Mouse (Mus musculus): ENCODE measurements at regions not wholly inside any gene's neighbourhood (a gene's known extent, or its start where the extent isn't known, plus 50 kb on each side); places are given as distances from the start of the nearest gene placed in this dataset.

- Histone ChIP-seq H3K36me3 (ENCODE audit: control insufficient read depth, insufficient read depth, low read length) (no peaks in the 10 kb centered on the region), H3K9ac (ENCODE audit: low read length) (no peak overlapping the region), H3K27ac (replicated peaks) (no peak overlapping the region), H3K27me3 (ENCODE audit: control insufficient read depth, insufficient read depth, low read length) (no peaks in the 10 kb centered on the region), H3K9me3 (ENCODE audit: control insufficient read depth, low read length) (no peaks in the 10 kb centered on the region), H3K4me3 (ENCODE audit: low read depth, low read length) (no peak overlapping the region), H3K4me1 (replicated peaks; ENCODE audit: control insufficient read depth, insufficient read depth) (no peaks in the 10 kb centered on the region), H3K4me2 (replicated peaks; ENCODE audit: low read depth) (no peak overlapping the region)
- 29% methylated on average over 3 of the region's 3 CpGs for WGBS
- ATAC-seq (ENCODE audit: low FRiP score, low TSS enrichment) (no peak), DNase-seq (ENCODE audit: low spot score) (no peak)
- TF ChIP-seq EP300 (optimal IDR thresholded peaks at IDR 0.05) (no peak), CTCF (IDR thresholded peaks at IDR 0.05; ENCODE audit: low read depth) (no peak)
Observed at GRCm38 (mm10) chr3:99815115-99815514, 70.1 kb upstream of the Spag17 start.

GRCm38 (mm10) chr3:99817965-99818364 is 67.2 kb upstream of the Spag17 start:
- TF ChIP-seq EP300 (optimal IDR thresholded peaks at IDR 0.05): no peak
- no peak for TF ChIP-seq CTCF (IDR thresholded peaks at IDR 0.05; ENCODE audit: low read depth)
- WGBS: 37% methylated on average over 8 of the region's 8 CpGs
- Histone ChIP-seq H3K4me3 (ENCODE audit: low read depth, low read length) (no peak overlapping the region), H3K9me3 (ENCODE audit: control insufficient read depth, low read length) (no peaks in the 10 kb centered on the region), H3K27ac (replicated peaks) (no peak overlapping the region), H3K36me3 (ENCODE audit: control insufficient read depth, insufficient read depth, low read length) (no peaks in the 10 kb centered on the region), H3K27me3 (ENCODE audit: control insufficient read depth, insufficient read depth, low read length) (no peaks in the 10 kb centered on the region), H3K4me2 (replicated peaks; ENCODE audit: low read depth) (no peak overlapping the region), H3K9ac (ENCODE audit: low read length) (no peak overlapping the region), H3K4me1 (replicated peaks; ENCODE audit: control insufficient read depth, insufficient read depth) (no peaks in the 10 kb centered on the region)
- DNase-seq (ENCODE audit: low spot score) (no peak), ATAC-seq (ENCODE audit: low FRiP score, low TSS enrichment) (no peak)

DNA sequence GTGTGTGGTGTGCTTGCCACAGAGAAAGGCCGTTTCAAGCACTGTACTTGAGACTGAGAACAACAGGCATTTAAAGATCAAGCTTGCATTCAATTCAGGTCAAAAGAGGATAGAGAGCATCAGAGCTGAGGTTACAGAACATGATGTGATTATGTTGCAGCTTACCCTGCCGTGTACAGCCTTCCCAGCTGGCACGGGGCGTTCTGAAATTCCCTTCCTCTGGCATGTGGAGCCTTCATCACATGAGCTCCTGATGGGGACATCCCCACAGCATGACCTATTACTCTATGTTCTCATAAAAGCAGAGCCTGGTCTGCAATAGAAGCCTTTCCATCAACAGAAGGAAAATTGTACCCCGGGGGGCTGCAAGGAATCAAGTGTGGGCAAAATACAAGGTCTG is 62.5 kb upstream of the Spag17 start:
- no peak for ATAC-seq (ENCODE audit: low FRiP score, low TSS enrichment)
- TF ChIP-seq CTCF (IDR thresholded peaks at IDR 0.05; ENCODE audit: low read depth): no peak
- TF ChIP-seq EP300 (optimal IDR thresholded peaks at IDR 0.05): no peak
- no peak for DNase-seq (ENCODE audit: low spot score)
- no peak overlapping the region for H3K27ac ChIP-seq (replicated peaks)
- 83% methylated on average over 5 of the region's 5 CpGs for WGBS
- H3K9me3 ChIP-seq (ENCODE audit: control insufficient read depth, low read length): no peaks in the 10 kb centered on the region
- no peak overlapping the region for H3K4me3 ChIP-seq (ENCODE audit: low read depth, low read length)
- H3K4me1 ChIP-seq (replicated peaks; ENCODE audit: control insufficient read depth, insufficient read depth): no peaks in the 10 kb centered on the region
- no peaks in the 10 kb centered on the region for H3K27me3 ChIP-seq (ENCODE audit: control insufficient read depth, insufficient read depth, low read length)
- H3K9ac ChIP-seq (ENCODE audit: low read length): no peak overlapping the region
- no peak overlapping the region for H3K4me2 ChIP-seq (replicated peaks; ENCODE audit: low read depth)
- no peaks in the 10 kb centered on the region for H3K36me3 ChIP-seq (ENCODE audit: control insufficient read depth, insufficient read depth, low read length)

DNA sequence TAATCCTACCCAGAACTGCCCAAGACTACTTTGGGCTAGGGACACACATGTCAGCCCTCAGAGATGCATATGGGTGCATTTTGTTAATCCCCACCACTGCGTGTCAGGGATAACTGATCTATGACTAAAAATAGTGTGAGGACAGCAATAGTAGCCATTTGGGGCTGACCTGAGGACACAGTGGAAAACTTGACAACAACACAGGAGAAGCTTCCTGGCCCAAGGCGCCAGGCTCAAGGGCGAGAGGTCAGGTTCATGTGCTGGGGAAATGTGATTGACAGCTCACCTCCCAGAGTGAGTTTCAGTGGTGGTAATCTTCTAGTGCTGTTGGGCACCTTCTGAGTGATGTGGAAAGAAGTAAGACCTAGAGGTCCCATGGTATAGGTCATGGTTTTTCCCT is 62.0 kb upstream of the Spag17 start:
- WGBS: 80% methylated on average over 3 of the region's 3 CpGs
- H3K27me3 ChIP-seq (ENCODE audit: control insufficient read depth, insufficient read depth, low read length): no peaks in the 10 kb centered on the region
- DNase-seq (ENCODE audit: low spot score): no peak
- H3K4me2 ChIP-seq (replicated peaks; ENCODE audit: low read depth): no peak overlapping the region
- ATAC-seq (ENCODE audit: low FRiP score, low TSS enrichment): no peak
- no peaks in the 10 kb centered on the region for H3K9me3 ChIP-seq (ENCODE audit: control insufficient read depth, low read length)
- H3K4me3 ChIP-seq (ENCODE audit: low read depth, low read length): no peak overlapping the region
- TF ChIP-seq CTCF (IDR thresholded peaks at IDR 0.05; ENCODE audit: low read depth) (no peak), EP300 (optimal IDR thresholded peaks at IDR 0.05) (no peak)
- H3K27ac ChIP-seq (replicated peaks): no peak overlapping the region
- no peaks in the 10 kb centered on the region for H3K36me3 ChIP-seq (ENCODE audit: control insufficient read depth, insufficient read depth, low read length)
- H3K4me1 ChIP-seq (replicated peaks; ENCODE audit: control insufficient read depth, insufficient read depth): no peaks in the 10 kb centered on the region
- no peak overlapping the region for H3K9ac ChIP-seq (ENCODE audit: low read length)
